14 mouse cellular contexts compared by ENCODE assay signal in the genomic region with DNA sequence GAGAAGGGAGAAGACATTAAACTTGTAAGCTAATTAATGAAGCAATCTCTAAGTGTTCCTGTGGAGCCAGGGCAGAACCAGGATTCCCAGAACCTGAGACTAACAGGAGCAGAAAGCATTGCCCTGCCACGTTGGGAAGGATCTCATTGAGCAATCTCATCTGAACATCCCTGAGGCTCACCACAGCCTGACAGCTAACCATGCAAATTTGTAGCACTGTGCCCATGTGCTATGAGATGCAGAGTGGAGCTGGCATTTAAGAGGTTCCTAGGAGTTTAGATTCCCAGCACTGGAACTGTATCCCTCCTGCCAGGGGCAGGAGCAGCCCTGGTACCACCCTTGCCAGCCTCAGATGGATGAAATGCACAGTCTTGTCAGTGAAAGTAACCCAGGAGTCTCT.
A peak's percentile ranks its signal among the peaks of the same experiment; 100 is the strongest.
DNase-seq lines count a peak whose midpoint lies in the region; ATAC-seq and TF ChIP-seq lines count a peak whose summit lies in the region.
"Had no signal": no experiment of that assay in that cellular context is flagged by ENCODE, and none has a peak within 500 bp of the region (broad histone marks: within the 10 kb centered on the region; RNA-seq: fewer than 3 reads in every experiment).

No protein-coding gene starts in this region.

- H3K4me2 ChIP-seq in embryonic facial prominence, embryonic 13.5 days: no peak overlapping the region
- H3K4me2 ChIP-seq in heart, embryonic 14.5 days (ENCODE audit: low read length): peak overlapping the region; percentile 18
- H3K4me2 ChIP-seq: hindbrain, embryonic 14.5 days had no signal

- TF ChIP-seq CTCF in C2C12 (IDR thresholded peaks at IDR 0.05; ENCODE audit: control insufficient read depth, insufficient read depth, insufficient read length): no peak

- H3ac ChIP-seq in C2C12 (ENCODE audit: control insufficient read depth, insufficient read length, low read depth): no peak overlapping the region

- DNase-seq in embryonic facial prominence, embryonic 10.5 days (ENCODE audit: low spot score): no peak
- DNase-seq in heart, postnatal 10 days: no peak
- DNase-seq in gonadal fat pad, adult 2 months (ENCODE audit: low read depth): peak; percentile 65
- DNase-seq in lung, postnatal 25 days (ENCODE audit: low spot score): no peak
- no peak for DNase-seq in kidney, adult 18-20 months
- DNase-seq: cerebellum, adult 11 months; embryo, embryonic 11 days; kidney, adult 11 months had no signal

- H3K27ac ChIP-seq in embryonic facial prominence, embryonic 13.5 days: no peak overlapping the region
- H3K27ac ChIP-seq in embryonic facial prominence, embryonic 10.5 days (replicated peaks): no peak overlapping the region
- H3K27ac ChIP-seq in heart, embryonic 14.5 days (replicated peaks in 1 of 2; ENCODE audit: control insufficient read depth in 1 of 2, insufficient read depth in 1 of 2, low read depth in 2 of 2, low read length in 2 of 2): peak overlapping the region; percentile 73 to 86
- H3K27ac ChIP-seq: hindbrain, embryonic 14.5 days; stomach, postnatal 0 days had no signal

- peaks cover 2% of the 10 kb centered on the region for H3K79me3 ChIP-seq in C2C12 (ENCODE audit: low read depth)

- H3K36me3 ChIP-seq in embryonic facial prominence, embryonic 13.5 days: no peaks in the 10 kb centered on the region
- H3K36me3 ChIP-seq in embryonic facial prominence, embryonic 10.5 days (replicated peaks): no peaks in the 10 kb centered on the region
- no peaks in the 10 kb centered on the region for H3K36me3 ChIP-seq in heart, embryonic 14.5 days (ENCODE audit: control insufficient read depth, insufficient read depth, low read length)
- no peaks in the 10 kb centered on the region for H3K36me3 ChIP-seq in C2C12 (ENCODE audit: control insufficient read depth, insufficient read depth)

- ATAC-seq in embryonic facial prominence, embryonic 13.5 days (ENCODE audit: insufficient number of reproducible peaks, insufficient read depth, low FRiP score, low TSS enrichment, low read depth): no peak
- ATAC-seq in heart, embryonic 14.5 days (ENCODE audit: insufficient number of reproducible peaks, insufficient read depth, low FRiP score, low read depth): no peak
- ATAC-seq: midbrain, embryonic 16.5 days had no signal

- no peaks in the 10 kb centered on the region for H3K27me3 ChIP-seq in embryonic facial prominence, embryonic 13.5 days
- H3K27me3 ChIP-seq in embryonic facial prominence, embryonic 10.5 days (replicated peaks; ENCODE audit: low read depth, poor library complexity, severe bottlenecking): no peaks in the 10 kb centered on the region
- no peaks in the 10 kb centered on the region for H3K27me3 ChIP-seq in heart, embryonic 14.5 days (ENCODE audit: control insufficient read depth, insufficient read depth, low read length)
- H3K27me3 ChIP-seq in C2C12 (ENCODE audit: control insufficient read depth, insufficient read depth, insufficient read length): no peaks in the 10 kb centered on the region

- H3K79me2 ChIP-seq in C2C12 (ENCODE audit: control insufficient read depth, insufficient read depth): peaks cover 13% of the 10 kb centered on the region

- no peak overlapping the region for H3K4me3 ChIP-seq in embryonic facial prominence, embryonic 13.5 days
- H3K4me3 ChIP-seq in embryonic facial prominence, embryonic 10.5 days: no peak overlapping the region
- no peak overlapping the region for H3K4me3 ChIP-seq in heart, embryonic 14.5 days (ENCODE audit: control insufficient read depth in 1 of 2, insufficient read depth in 1 of 2, low read depth in 1 of 2, low read length in 2 of 2)
- H3K4me3 ChIP-seq in C2C12 (ENCODE audit: insufficient read depth, poor library complexity, severe bottlenecking): no peak overlapping the region

- no peaks in the 10 kb centered on the region for H3K9me3 ChIP-seq in embryonic facial prominence, embryonic 13.5 days
- H3K9me3 ChIP-seq in embryonic facial prominence, embryonic 10.5 days: no peaks in the 10 kb centered on the region
- no peaks in the 10 kb centered on the region for H3K9me3 ChIP-seq in heart, embryonic 14.5 days (ENCODE audit: control insufficient read depth, low read length)

- intact Hi-C loops in heart, postnatal 10 days (cut with DNase I): no loop called here

- 0 out of 2 replicates have a peak overlapping the region, but pooled peaks have one; percentile 17 for H3K9ac ChIP-seq in embryonic facial prominence, embryonic 13.5 days
- H3K9ac ChIP-seq in heart, embryonic 14.5 days (ENCODE audit: low read length): peak overlapping the region; percentile 58
- H3K9ac ChIP-seq: hindbrain, embryonic 14.5 days had no signal

- peaks cover 16% of the 10 kb centered on the region for H3K4me1 ChIP-seq in embryonic facial prominence, embryonic 13.5 days
- H3K4me1 ChIP-seq in embryonic facial prominence, embryonic 10.5 days: peaks cover 32% of the 10 kb centered on the region
- H3K4me1 ChIP-seq in heart, embryonic 14.5 days (ENCODE audit: control insufficient read depth in 2 of 2, insufficient read depth in 2 of 2, low read length in 2 of 2): peaks cover 35 to 63% of the 10 kb centered on the region in 2 experiments

- 43% methylated on average over 1 of the region's 1 CpGs for WGBS in embryonic facial prominence, embryonic 13.5 days
- 44% methylated on average over 1 of the region's 1 CpGs for WGBS in embryonic facial prominence, embryonic 10.5 days
- WGBS in heart, embryonic 14.5 days: 8% methylated on average over 1 of the region's 1 CpGs

TF ChIP-seq in C2C12, 6 proteins besides CTCF, POLR2A, EP300 and RAD21:
- TF ChIP-seq CEBPB (IDR thresholded peaks at IDR 0.05; ENCODE audit: low read depth) (peak; percentile 79), MYOG (IDR thresholded peaks at IDR 0.05; ENCODE audit: control insufficient read depth, extremely low read depth, insufficient read length) (no peak)
TF ChIP-seq in C2C12: peak in this region for 1.

Comparison
In these comparisons a context has a peak if more than half of its experiments do, and no peak if none do; other contexts are left out.
1. H3K27ac ChIP-seq: peak in heart, embryonic 14.5 days (2 of 2); none in embryonic facial prominence, embryonic 13.5 days (single experiment) and embryonic facial prominence, embryonic 10.5 days (single experiment).